Mouse (Mus musculus) c-Kit-positive CD71-negative TER-119-negative erythroid progenitor cells, embryonic 14.5 days (primary cell): ENCODE results near the gene Pdlim4.
"Not testable (repeated sequence)": the region's sequence is repeated elsewhere in the genome, so short reads cannot be mapped to it uniquely, and the experiment has no call there.

Source experiments
- DNase-seq: peaks from one replicate; pipeline ENCODE4 v3.0.0-alpha.2; 2013; ENCODE audit warnings: low read depth

The Pdlim4 gene

DNA sequence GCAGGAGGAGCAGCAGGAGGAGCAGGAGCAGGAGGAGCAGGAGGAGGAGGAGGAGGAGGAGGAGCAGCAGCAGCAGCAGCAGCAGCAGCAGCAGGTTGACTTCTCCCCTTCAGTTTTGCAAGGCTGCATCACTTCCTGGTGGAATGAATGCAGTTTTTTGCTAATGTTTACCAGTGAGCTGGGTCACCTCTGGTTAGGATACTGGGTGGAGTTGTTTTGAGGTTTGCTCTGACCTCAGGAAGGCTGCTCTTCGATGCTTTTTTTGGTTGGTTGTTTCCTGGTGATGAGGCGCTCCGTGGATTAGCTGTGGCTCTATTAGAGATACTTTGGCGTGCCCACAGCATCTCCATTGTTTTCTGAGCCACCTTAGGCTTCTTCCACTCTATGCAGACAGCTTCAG lies 51.2 kb downstream of the Pdlim4 start:
- no peak for DNase-seq

- DNase-seq, result no peak
Observed at GRCm38 (mm10) chr11:54016051-54016450, 52.8 kb downstream of the Pdlim4 start.

DNA sequence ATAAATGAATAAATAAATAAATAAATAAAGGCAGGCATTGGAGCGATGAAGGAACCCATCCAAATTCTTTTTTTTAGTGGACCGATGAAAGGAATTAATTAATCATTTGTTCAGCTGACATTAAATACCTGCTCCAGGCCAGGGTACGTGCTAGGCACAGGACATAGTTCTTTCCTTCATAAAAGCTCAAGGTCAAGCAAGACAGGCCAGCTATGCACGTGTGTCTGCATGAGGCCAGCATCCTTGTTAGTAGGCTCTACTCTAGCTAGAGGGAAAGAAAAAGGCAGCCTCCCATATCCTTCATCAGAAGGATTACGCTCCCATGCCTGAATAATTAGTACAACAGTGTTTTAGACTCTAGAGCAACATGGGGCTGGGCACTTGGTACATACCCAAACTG lies 55.9 kb downstream of the Pdlim4 start:
- DNase-seq, result no peak

GRCm38 (mm10) chr11:54011255-54011654 lies 57.6 kb downstream of the Pdlim4 start:
- no peak for DNase-seq

GRCm38 (mm10) chr11:54008416-54008920 lies 60.3 kb downstream of the Pdlim4 start:
- no peak for DNase-seq

DNA sequence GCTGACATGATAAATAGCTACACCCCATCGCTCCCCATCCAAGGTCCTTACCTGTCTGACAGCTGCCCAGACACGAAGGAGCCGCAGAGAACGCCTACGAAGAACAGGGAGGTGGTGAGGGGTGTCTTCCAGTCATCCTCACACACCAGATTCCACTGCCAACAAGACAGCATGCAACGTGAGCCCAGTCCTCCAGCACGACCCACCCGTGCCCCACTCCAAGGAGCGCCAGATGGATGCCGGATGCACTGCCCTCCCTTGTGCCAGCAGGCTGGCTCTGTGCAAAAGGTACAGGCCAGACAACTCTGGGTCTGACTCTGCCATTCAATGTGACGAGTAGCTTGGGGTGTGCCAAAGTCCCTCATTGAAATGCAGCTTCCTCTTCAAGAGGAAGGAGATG lies 61.1 kb downstream of the Pdlim4 start:
- DNase-seq, result no peak

DNA sequence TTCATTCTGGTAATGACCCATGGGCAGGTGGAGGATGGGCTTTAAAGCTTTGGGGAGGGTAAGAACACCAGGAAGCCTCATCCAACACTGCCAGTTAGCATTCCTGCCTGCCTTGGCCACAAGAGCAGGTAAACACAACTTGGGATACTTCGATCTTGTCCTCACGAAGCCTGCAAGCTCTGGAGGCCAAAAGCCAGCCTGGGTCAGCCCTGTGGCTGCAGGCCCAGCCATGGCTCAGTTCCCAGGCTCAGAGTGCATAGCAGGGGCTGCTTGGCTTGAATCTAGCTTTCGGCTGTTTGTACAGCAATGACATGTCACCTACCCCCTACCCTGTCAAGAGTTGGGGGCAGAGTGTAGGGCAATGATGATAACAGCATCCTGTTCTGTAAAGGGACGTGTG lies 61.9 kb downstream of the Pdlim4 start:
- DNase-seq, result no peak

- not testable (repeated sequence) for DNase-seq
Observed at GRCm38 (mm10) chr11:54006362-54006761, 62.5 kb downstream of the Pdlim4 start.
